14 mouse cellular contexts compared by ENCODE assay signal in genomic region chrX:7308242-7308641, GRCm38 (mm10). TPM values are rescaled to one million over a fixed set of nuclear protein-coding genes. Genes with fewer than 3 reads are reported as not detected.
DNase-seq lines count a peak whose midpoint lies in the region; ATAC-seq and TF ChIP-seq lines count a peak whose summit lies in the region.
"Had no signal": no experiment of that assay in that cellular context is flagged by ENCODE, and none has a peak within 500 bp of the region (broad histone marks: within the 10 kb centered on the region; RNA-seq: fewer than 3 reads in every experiment).

No protein-coding gene starts in this region.

- 29% methylated on average over 2 of the region's 2 CpGs for WGBS in liver, postnatal 0 days (ENCODE audit: insufficient replicate concordance)
- WGBS in liver, embryonic 11.5 days = 38% methylated on average over 2 of the region's 2 CpGs
- WGBS in heart, embryonic 12.5 days = 38% methylated on average over 2 of the region's 2 CpGs

- no peak for ATAC-seq in liver, postnatal 0 days
- ATAC-seq in liver, embryonic 11.5 days (replicated peaks; ENCODE audit: low FRiP score) = no peak
- ATAC-seq in megakaryocyte-erythroid progenitor cell, adult 5-6 weeks (replicated peaks; ENCODE audit: low FRiP score, low TSS enrichment, poor library complexity, severe bottlenecking) = peak; percentile 78; the same call in 1 of the 2 replicates
- ATAC-seq in heart, embryonic 12.5 days (ENCODE audit: insufficient number of reproducible peaks, low FRiP score) = no peak
- ATAC-seq: intestine, postnatal 0 days had no signal

- no peak overlapping the region for H3K9ac ChIP-seq in liver, postnatal 0 days (replicated peaks)
- H3K9ac ChIP-seq in liver, embryonic 11.5 days (ENCODE audit: low read depth, low read length) = no peak overlapping the region
- no peak overlapping the region for H3K9ac ChIP-seq in heart, embryonic 12.5 days
- H3K9ac ChIP-seq: liver, embryonic 15.5 days had no signal

- no peak overlapping the region for H3K27ac ChIP-seq in liver, postnatal 0 days (ENCODE audit: low read depth)
- H3K27ac ChIP-seq in liver, embryonic 11.5 days (ENCODE audit: low read depth, low read length) = no peak overlapping the region
- peak overlapping the region; percentile 61; the same call in 1 of the 2 replicates for H3K27ac ChIP-seq in embryonic fibroblast, embryonic 13.5 days (ENCODE audit: insufficient read depth, low read length)
- H3K27ac ChIP-seq in heart, embryonic 12.5 days (ENCODE audit: poor library complexity, severe bottlenecking) = no peak overlapping the region
- H3K27ac ChIP-seq: liver, embryonic 15.5 days had no signal

- no peaks in the 10 kb centered on the region for H3K4me1 ChIP-seq in liver, postnatal 0 days (ENCODE audit: insufficient read depth)
- H3K4me1 ChIP-seq in liver, embryonic 11.5 days (replicated peaks; ENCODE audit: control insufficient read depth, insufficient read depth, low read length) = no peaks in the 10 kb centered on the region
- H3K4me1 ChIP-seq in embryonic fibroblast, embryonic 13.5 days (ENCODE audit: control insufficient read depth, insufficient read depth, low read length) = peaks cover 3% of the 10 kb centered on the region
- peaks cover 8% of the 10 kb centered on the region; the same call in 1 of the 2 replicates for H3K4me1 ChIP-seq in heart, embryonic 12.5 days (replicated peaks)
- H3K4me1 ChIP-seq: liver, embryonic 15.5 days had no signal

- H3K9me3 ChIP-seq in liver, postnatal 0 days (ENCODE audit: low read length) = no peaks in the 10 kb centered on the region
- H3K9me3 ChIP-seq in liver, embryonic 11.5 days (ENCODE audit: control insufficient read depth, low read length) = no peaks in the 10 kb centered on the region
- no peaks in the 10 kb centered on the region for H3K9me3 ChIP-seq in heart, embryonic 12.5 days (replicated peaks)
- H3K9me3 ChIP-seq: liver, embryonic 15.5 days had no signal

- TF ChIP-seq EP300 in liver, postnatal 0 days (IDR thresholded peaks at IDR 0.05; ENCODE audit: low read depth) = no peak

- TF ChIP-seq CTCF in liver, postnatal 0 days (IDR thresholded peaks at IDR 0.05; ENCODE audit: low read depth) = no peak
- no peak for TF ChIP-seq CTCF in embryonic fibroblast, embryonic 13.5 days (IDR thresholded peaks at IDR 0.05; ENCODE audit: borderline replicate concordance, insufficient read depth, low read length)

- no peak overlapping the region for H3K4me3 ChIP-seq in liver, postnatal 0 days (ENCODE audit: low read depth, low read length)
- no peak overlapping the region for H3K4me3 ChIP-seq in liver, embryonic 11.5 days (ENCODE audit: low read depth, low read length)
- H3K4me3 ChIP-seq in embryonic fibroblast, embryonic 13.5 days (ENCODE audit: insufficient read depth, low read length) = no peak overlapping the region
- H3K4me3 ChIP-seq in heart, embryonic 12.5 days = no peak overlapping the region
- H3K4me3 ChIP-seq: liver, embryonic 15.5 days had no signal

- no peaks in the 10 kb centered on the region for H3K27me3 ChIP-seq in liver, postnatal 0 days (ENCODE audit: insufficient read depth, low read length)
- no peaks in the 10 kb centered on the region for H3K27me3 ChIP-seq in liver, embryonic 11.5 days (replicated peaks; ENCODE audit: control insufficient read depth, insufficient read depth, low read length)
- no peaks in the 10 kb centered on the region for H3K27me3 ChIP-seq in heart, embryonic 12.5 days (replicated peaks)
- H3K27me3 ChIP-seq: liver, embryonic 15.5 days had no signal

- H3K4me2 ChIP-seq in liver, postnatal 0 days (ENCODE audit: low read depth, low read length) = peak overlapping the region; percentile 13; the same call in 1 of the 2 replicates
- H3K4me2 ChIP-seq in liver, embryonic 11.5 days = no peak overlapping the region
- H3K4me2 ChIP-seq in heart, embryonic 12.5 days = no peak overlapping the region
- H3K4me2 ChIP-seq: liver, embryonic 15.5 days had no signal

- H3K36me3 ChIP-seq in liver, postnatal 0 days (replicated peaks; ENCODE audit: insufficient read depth, low read length) = no peaks in the 10 kb centered on the region
- no peaks in the 10 kb centered on the region for H3K36me3 ChIP-seq in liver, embryonic 11.5 days (ENCODE audit: control insufficient read depth, insufficient read depth, low read length)
- no peaks in the 10 kb centered on the region for H3K36me3 ChIP-seq in heart, embryonic 12.5 days
- H3K36me3 ChIP-seq: liver, embryonic 15.5 days had no signal

- TF ChIP-seq POLR2A in embryonic fibroblast, embryonic 13.5 days (IDR thresholded peaks at IDR 0.05; ENCODE audit: low read depth, low read length) = no peak

- no peak for DNase-seq in liver, postnatal 0 days
- no peak for DNase-seq in liver, embryonic 11.5 days (ENCODE audit: low spot score)
- DNase-seq in MN1 (ENCODE audit: low spot score) = peak; percentile 40
- no peak for DNase-seq in layer of hippocampus, postnatal 25 days (ENCODE audit: extremely low spot score in 1 of 2, low spot score in 1 of 2)
- no peak for DNase-seq in layer of hippocampus, postnatal 10 days (ENCODE audit: low spot score in 2 of 2)
- DNase-seq: cerebellum, adult 18-20 months; heart, adult 11 months; kidney, postnatal 14 days; thymus, adult 18-20 months had no signal

RNA-seq across cellular contexts. Expression of gene Clcn5, which starts 10.9 kb away (rescaled TPM):
- polyA plus RNA-seq in liver, postnatal 0 days (2015; fragmentation: Nextera tagmentation; extraction: Ambion mirVana) = 0.97 and 1.3 TPM in 2 replicates
- polyA plus RNA-seq in liver, embryonic 11.5 days (2014; fragmentation: Nextera tagmentation; extraction: Ambion mirVana) = 10.3 and 11.3 TPM in 2 replicates
- 47.5 and 54.7 TPM in 2 replicates for polyA plus RNA-seq in embryonic fibroblast, embryonic 13.5 days (2011; ENCODE audit: insufficient read length, low read depth, missing spikeins)
- 2.0 and 2.2 TPM in 2 replicates for total RNA-seq in megakaryocyte-erythroid progenitor cell, adult 5-6 weeks (2014; fragmentation: Nextera tagmentation)
- total RNA-seq in megakaryocyte-erythroid progenitor cell, adult 5-6 weeks (2017) = 1.5 and 4.0 TPM in 2 replicates
- 1 to 10 TPM; 8.3 to 8.4 TPM for total RNA-seq in layer of hippocampus, postnatal 25 days (2021)
- 10 to 100 TPM; 18.4 to 20.5 TPM for total RNA-seq in layer of hippocampus, postnatal 10 days (2021)
- polyA plus RNA-seq in heart, embryonic 12.5 days (2016; fragmentation: Nextera tagmentation; extraction: Ambion mirVana) = 35.7 and 37.1 TPM in 2 replicates
